Comparison of ENCODE assay signal across 12 mouse cellular contexts in genomic region chr17:63119701-63120100, GRCm38 (mm10).
DNase-seq lines count a peak whose midpoint lies in the region; ATAC-seq and TF ChIP-seq lines count a peak whose summit lies in the region.
"Had no signal": no experiment of that assay in that cellular context is flagged by ENCODE, and none has a peak within 500 bp of the region (broad histone marks: within the 10 kb centered on the region; RNA-seq: fewer than 3 reads in every experiment).

No protein-coding gene starts in this region.

- ATAC-seq in kidney, embryonic 14.5 days (ENCODE audit: low FRiP score, low TSS enrichment): no peak
- peak; percentile 83 for ATAC-seq in lung, postnatal 0 days
- ATAC-seq in midbrain, embryonic 15.5 days (replicated peaks): no peak
- ATAC-seq: inflammation-experienced regulatory T-cells, adult 6 months had no signal

- H3K9ac ChIP-seq in kidney, embryonic 14.5 days (ENCODE audit: low read depth, low read length): no peak overlapping the region
- H3K9ac ChIP-seq in lung, postnatal 0 days (replicated peaks; ENCODE audit: low read depth): no peak overlapping the region
- H3K9ac ChIP-seq in midbrain, embryonic 15.5 days: no peak overlapping the region
- H3K9ac ChIP-seq: heart, embryonic 12.5 days; liver, embryonic 15.5 days; midbrain, embryonic 12.5 days had no signal

- no peaks in the 10 kb centered on the region for H3K27me3 ChIP-seq in kidney, embryonic 14.5 days (ENCODE audit: control insufficient read depth, insufficient read depth, low read length)
- H3K27me3 ChIP-seq in lung, postnatal 0 days (replicated peaks; ENCODE audit: insufficient read depth, low read length): no peaks in the 10 kb centered on the region
- peaks cover 19% of the 10 kb centered on the region for H3K27me3 ChIP-seq in midbrain, embryonic 10.5 days (ENCODE audit: low read depth, poor library complexity, severe bottlenecking)
- no peaks in the 10 kb centered on the region for H3K27me3 ChIP-seq in midbrain, embryonic 15.5 days (replicated peaks)
- H3K27me3 ChIP-seq: heart, embryonic 12.5 days; liver, embryonic 15.5 days had no signal

- no peak overlapping the region for H3K4me2 ChIP-seq in kidney, embryonic 14.5 days (replicated peaks; ENCODE audit: low read depth, low read length)
- H3K4me2 ChIP-seq in lung, postnatal 0 days (replicated peaks; ENCODE audit: low read depth, low read length): no peak overlapping the region
- H3K4me2 ChIP-seq in midbrain, embryonic 15.5 days: no peak overlapping the region
- H3K4me2 ChIP-seq: heart, embryonic 12.5 days; liver, embryonic 15.5 days; midbrain, embryonic 12.5 days had no signal

- no peak for TF ChIP-seq EP300 in lung, postnatal 0 days (IDR thresholded peaks at IDR 0.05)

- peak; percentile 14 for DNase-seq in kidney, adult 11 months
- peak; percentile 26 for DNase-seq in cerebellum, adult 11 months
- DNase-seq in cerebellum, postnatal 14 days: peak; percentile 26 to 61
- DNase-seq in lung, postnatal 0 days (ENCODE audit: low spot score): peak; percentile 60
- no peak for DNase-seq in layer of hippocampus, adult 11-12 months (ENCODE audit: low spot score)
- no peak for DNase-seq in midbrain, embryonic 10.5 days (ENCODE audit: low spot score)

- TF ChIP-seq CTCF in lung, postnatal 0 days (IDR thresholded peaks at IDR 0.05): no peak

- no peak overlapping the region for H3K4me3 ChIP-seq in kidney, embryonic 14.5 days (ENCODE audit: low read length)
- no peak overlapping the region for H3K4me3 ChIP-seq in lung, postnatal 0 days (ENCODE audit: low read depth, low read length)
- H3K4me3 ChIP-seq in midbrain, embryonic 10.5 days: no peak overlapping the region
- no peak overlapping the region for H3K4me3 ChIP-seq in midbrain, embryonic 15.5 days
- H3K4me3 ChIP-seq: heart, embryonic 12.5 days; liver, embryonic 15.5 days; midbrain, embryonic 12.5 days had no signal

- no peaks in the 10 kb centered on the region for H3K4me1 ChIP-seq in kidney, embryonic 14.5 days (ENCODE audit: control insufficient read depth, insufficient read depth, low read length)
- H3K4me1 ChIP-seq in lung, postnatal 0 days (ENCODE audit: insufficient read depth, low read depth, low read length): no peaks in the 10 kb centered on the region; the same call in 1 of the 2 replicates
- H3K4me1 ChIP-seq in midbrain, embryonic 10.5 days: peaks cover 13% of the 10 kb centered on the region
- H3K4me1 ChIP-seq in midbrain, embryonic 15.5 days: 0 out of 2 replicates have a peak, but pooled peaks cover 2% of the 10 kb centered on the region
- H3K4me1 ChIP-seq: liver, embryonic 15.5 days had no signal

- H3K27ac ChIP-seq in kidney, embryonic 14.5 days (ENCODE audit: low read depth, low read length): no peak overlapping the region
- H3K27ac ChIP-seq in lung, postnatal 0 days (ENCODE audit: low read length): no peak overlapping the region; the same call in 1 of the 2 replicates
- no peak overlapping the region for H3K27ac ChIP-seq in midbrain, embryonic 10.5 days (replicated peaks)
- H3K27ac ChIP-seq in midbrain, embryonic 15.5 days: no peak overlapping the region
- H3K27ac ChIP-seq: liver, embryonic 15.5 days; midbrain, embryonic 12.5 days had no signal

- WGBS in kidney, embryonic 14.5 days: 85% methylated on average over 3 of the region's 3 CpGs
- 65% methylated on average over 3 of the region's 3 CpGs for WGBS in lung, postnatal 0 days
- 86% methylated on average over 3 of the region's 3 CpGs for WGBS in midbrain, embryonic 10.5 days
- WGBS in midbrain, embryonic 15.5 days: 74% methylated on average over 3 of the region's 3 CpGs

- H3K9me3 ChIP-seq in kidney, embryonic 14.5 days (ENCODE audit: control insufficient read depth, low read length): no peaks in the 10 kb centered on the region
- no peaks in the 10 kb centered on the region for H3K9me3 ChIP-seq in lung, postnatal 0 days (ENCODE audit: low read length)
- no peaks in the 10 kb centered on the region for H3K9me3 ChIP-seq in midbrain, embryonic 10.5 days (replicated peaks)
- no peaks in the 10 kb centered on the region for H3K9me3 ChIP-seq in midbrain, embryonic 15.5 days
- H3K9me3 ChIP-seq: heart, embryonic 12.5 days; liver, embryonic 15.5 days; midbrain, embryonic 12.5 days had no signal

- H3K36me3 ChIP-seq in kidney, embryonic 14.5 days (ENCODE audit: control insufficient read depth, insufficient read depth, low read length): no peaks in the 10 kb centered on the region
- 0 out of 2 replicates have a peak, but pooled peaks cover 4% of the 10 kb centered on the region for H3K36me3 ChIP-seq in lung, postnatal 0 days (ENCODE audit: insufficient read depth, low read length)
- 0 out of 2 replicates have a peak, but pooled peaks cover 3% of the 10 kb centered on the region for H3K36me3 ChIP-seq in midbrain, embryonic 10.5 days
- no peaks in the 10 kb centered on the region for H3K36me3 ChIP-seq in midbrain, embryonic 15.5 days (replicated peaks)
- H3K36me3 ChIP-seq: liver, embryonic 15.5 days; midbrain, embryonic 12.5 days had no signal

Comparison
In these comparisons a context has a peak if more than half of its experiments do, and no peak if none do; other contexts are left out.
1. DNase-seq: peak in kidney, adult 11 months (single experiment), cerebellum, adult 11 months (single experiment), cerebellum, postnatal 14 days (2 of 2) and lung, postnatal 0 days (single experiment); none in layer of hippocampus, adult 11-12 months (single experiment) and midbrain, embryonic 10.5 days (single experiment).